Mouse (Mus musculus) lung, embryonic 15.5 days (tissue): Measurements from ENCODE around the gene Synj2. TPM values are rescaled to one million over a fixed set of nuclear protein-coding genes. Genes with fewer than 3 reads are reported as not detected.

Experiments
- ATAC-seq: fragments of 200-750 bp; cut with Nextera tagmentation; 2 replicates; pipeline ENCODE4 v1.8.0; 2017; ENCODE audit warnings: moderate number of reproducible peaks, borderline replicate concordance; ENCODE audit not compliant: low FRiP score, low TSS enrichment; ENCODE audit errors: extremely low read depth
- H3K27ac ChIP-seq: fragments of 300-500 bp; sonication (generic); 2 replicates; pipeline ENCODE4 v1.5.1; 2015; ENCODE audit warnings: moderate library complexity, mild to moderate bottlenecking, inconsistent platforms
- H3K27me3 ChIP-seq: fragments of 300-500 bp; sonication (generic); 2 replicates; pipeline ENCODE4 v1.6.1; 2015; ENCODE audit warnings: inconsistent platforms
- H3K36me3 ChIP-seq: fragments of 300-500 bp; sonication (generic); 2 replicates; pipeline ENCODE4 v1.6.1; 2015; ENCODE audit warnings: inconsistent platforms
- H3K4me1 ChIP-seq: fragments of 300-500 bp; sonication (generic); 2 replicates; pipeline ENCODE4 v1.6.1; 2015; ENCODE audit warnings: inconsistent platforms
- H3K4me2 ChIP-seq: fragments of 300-500 bp; sonication (generic); 2 replicates; pipeline ENCODE4 v1.6.1; 2015; ENCODE audit warnings: inconsistent platforms, mild to moderate bottlenecking, moderate library complexity
- H3K4me3 ChIP-seq: fragments of 300-500 bp; sonication (generic); 2 replicates; pipeline ENCODE4 v1.5.1; 2015; ENCODE audit warnings: mild to moderate bottlenecking, inconsistent platforms
- H3K9ac ChIP-seq: fragments of 300-500 bp; sonication (generic); 2 replicates; pipeline ENCODE4 v1.6.1; 2015; ENCODE audit warnings: inconsistent platforms
- H3K9me3 ChIP-seq: fragments of 300-500 bp; sonication (generic); 2 replicates; pipeline ENCODE4 v1.6.1; 2016; ENCODE audit warnings: inconsistent platforms
- WGBS: fragments of 180-500 bp; shearing (Covaris S2); methylation state at CpG from one replicate; pipeline ENCODE4 v1.1.7; 2015; 5-methylcytosine and 5-hydroxymethylcytosine counted together
- polyA plus RNA-seq: library from polyadenylated mRNA; unstranded; fragments of >200 nt; fragmentation: Nextera tagmentation; extraction: Ambion mirVana; gene quantifications from 2 replicates; pipeline ENCODE4 v1.2.1, GENCODE M21; 2015

Gene Synj2
- polyA plus RNA-seq, 1 experiment from 2014 or later, result 3.4 TPM

GRCm38 (mm10) chr17:6073405-6073804, 132.3 kb downstream of the Synj2 start:
- H3K4me2 ChIP-seq, result no peak overlapping the region
- WGBS, result 77% methylated on average over 7 of the region's 7 CpGs

GRCm38 (mm10) chr17:6079287-6080122, 138.4 kb downstream of the Synj2 start, which contains the start of the genes Serac1 and Gtf2h5:
TSS of gene Serac1 (minus strand) at chr17:6079741.
TSS of gene Gtf2h5 (plus strand) at chr17:6079786.
- H3K27me3 ChIP-seq, result no peaks in the 10 kb centered on the region
- no peaks in the 10 kb centered on the region for H3K9me3 ChIP-seq
- WGBS, result 1% methylated on average over 70 of the region's 70 CpGs
- H3K9ac ChIP-seq, result peak within 1 kb of the TSS; percentile 96
- peak; percentile 99 for ATAC-seq
- peaks cover 12% of the 10 kb centered on the region for H3K4me1 ChIP-seq
- peak within 1 kb of the TSS; percentile 85 for H3K27ac ChIP-seq
- peak within 1 kb of the TSS; percentile 84 for H3K4me2 ChIP-seq
- H3K4me3 ChIP-seq, result peak within 1 kb of the TSS; percentile 94
- peaks cover 6% of the 10 kb centered on the region for H3K36me3 ChIP-seq

More at GRCm38 (mm10) chr17:6073405-6073804, 132.3 kb downstream of the Synj2 start:
- Histone ChIP-seq H3K27ac (no peak overlapping the region), H3K9me3 (no peaks in the 10 kb centered on the region), H3K4me3 (no peak overlapping the region), H3K9ac (no peak overlapping the region), H3K36me3 (peaks cover 16% of the 10 kb centered on the region), H3K4me1 (no peaks in the 10 kb centered on the region), H3K27me3 (no peaks in the 10 kb centered on the region)
- ATAC-seq, result no peak

- H3K27me3 ChIP-seq, result no peaks in the 10 kb centered on the region
- H3K27ac ChIP-seq, result no peak overlapping the region
- H3K4me1 ChIP-seq, result peaks cover 12% of the 10 kb centered on the region
- WGBS, result 80% methylated on average over 5 of the region's 5 CpGs
- H3K36me3 ChIP-seq, result peaks cover 26% of the 10 kb centered on the region
- H3K4me2 ChIP-seq, result no peak overlapping the region
- no peak for ATAC-seq
- H3K4me3 ChIP-seq, result no peak overlapping the region
- H3K9ac ChIP-seq, result no peak overlapping the region
- no peaks in the 10 kb centered on the region for H3K9me3 ChIP-seq
Measured at GRCm38 (mm10) chr17:6083323-6083890, 142.3 kb downstream of the Synj2 start.

GRCm38 (mm10) chr17:6091604-6092003, 150.5 kb downstream of the Synj2 start:
- ATAC-seq, result no peak
- Histone ChIP-seq H3K27ac (no peak overlapping the region), H3K36me3 (peaks cover 4% of the 10 kb centered on the region), H3K4me2 (no peak overlapping the region), H3K9me3 (no peaks in the 10 kb centered on the region), H3K4me3 (no peak overlapping the region), H3K27me3 (no peaks in the 10 kb centered on the region), H3K9ac (no peak overlapping the region), H3K4me1 (no peaks in the 10 kb centered on the region)
- WGBS, result 67% methylated on average over 6 of the region's 6 CpGs

Other genes starting within 250 kb of the Synj2 start
- 28.2 and 29.5 TPM in 2 replicates for gene Snx9, start 100.0 kb upstream of the Synj2 start, polyA plus RNA-seq
- 4.1 TPM in 2 replicates for gene Serac1, start 138.5 kb downstream of the Synj2 start, polyA plus RNA-seq
- gene Gtf2h5, start 138.5 kb downstream of the Synj2 start, polyA plus RNA-seq, result 181 and 192 TPM in 2 replicates
- 70.9 and 82.4 TPM in 2 replicates for gene Tulp4, start 165.2 kb downstream of the Synj2 start, polyA plus RNA-seq